Mouse (Mus musculus): ENCODE measurements at regions not wholly inside any gene's neighbourhood (a gene's known extent, or its start where the extent isn't known, plus 50 kb on each side); places are given as distances from the start of the nearest gene placed in this dataset.

GRCm38 (mm10) chr7:37908618-37909130, 114.7 kb downstream of the Uri1 start:
- DNase-seq (ENCODE audit: low spot score in 2 of 2): no peak

DNA sequence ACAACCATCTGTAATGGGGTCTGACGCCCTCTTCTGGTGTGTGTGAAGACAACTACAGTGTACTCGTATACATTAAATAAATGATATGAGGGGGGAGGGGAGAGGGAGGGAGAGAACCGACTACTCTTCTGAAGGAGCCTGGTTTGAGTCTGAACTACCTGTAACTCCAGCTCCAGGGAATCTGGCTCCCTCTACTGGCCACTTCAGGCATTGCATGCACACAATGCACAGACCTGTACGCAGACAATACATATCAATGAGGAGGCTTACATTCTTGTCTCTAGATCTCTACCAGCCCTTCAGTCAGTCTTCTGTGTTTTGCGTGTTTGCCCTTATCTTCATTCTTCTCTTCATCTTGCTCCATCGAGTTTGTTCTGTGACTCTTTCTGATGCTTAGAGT, 120.4 kb upstream of the Zfp536 start:
- no peak for DNase-seq (ENCODE audit: low spot score in 2 of 2)

- peak; percentile 2 to 11 for DNase-seq (ENCODE audit: low spot score in 2 of 2)
Measured at GRCm38 (mm10) chr7:37874382-37874781, 100.9 kb upstream of the Zfp536 start.

DNA sequence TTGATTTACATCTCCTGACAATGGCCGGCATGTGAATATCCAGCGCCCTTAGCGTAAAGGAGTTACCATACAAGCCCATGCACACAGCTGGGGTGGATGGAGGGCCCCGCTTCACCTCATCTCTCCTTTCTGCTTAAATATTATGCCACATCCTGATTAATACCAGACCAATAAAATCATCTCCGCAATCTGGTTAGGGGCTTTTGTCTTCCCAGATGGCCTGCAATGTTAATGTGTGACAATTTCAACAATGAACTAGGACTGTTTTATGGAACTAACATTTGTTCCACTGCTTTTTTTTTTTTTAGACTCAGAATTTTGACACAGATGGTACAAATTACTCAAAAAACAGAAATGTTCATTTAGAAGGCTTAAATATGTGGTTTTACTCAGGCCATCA, 97.5 kb upstream of the Zfp536 start:
- DNase-seq (ENCODE audit: low spot score in 2 of 2): no peak

DNA sequence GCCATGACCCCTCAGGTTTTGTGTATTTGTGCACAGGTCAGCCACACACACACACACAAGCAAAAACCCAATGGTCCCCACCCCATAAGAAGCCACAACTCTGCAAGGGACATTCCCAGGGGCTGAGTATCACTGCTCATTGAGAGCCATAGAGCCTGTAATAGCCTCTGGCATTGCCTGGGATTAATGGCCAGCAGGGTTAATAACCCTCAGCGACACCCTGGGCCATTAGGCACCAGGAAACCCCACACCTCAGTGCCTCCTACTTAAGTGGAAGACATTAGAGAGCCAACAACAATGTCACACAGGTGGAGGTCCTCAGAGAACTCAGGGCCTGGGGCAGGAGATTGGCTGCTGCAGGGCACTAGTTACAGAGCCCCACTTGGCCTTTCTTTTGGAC, 93.0 kb upstream of the Zfp536 start:
- no peak for DNase-seq (ENCODE audit: low spot score in 2 of 2)

- DNase-seq (ENCODE audit: low spot score in 2 of 2): no peak
Measured at GRCm38 (mm10) chr7:37851471-37851870, 78.0 kb upstream of the Zfp536 start.

DNA sequence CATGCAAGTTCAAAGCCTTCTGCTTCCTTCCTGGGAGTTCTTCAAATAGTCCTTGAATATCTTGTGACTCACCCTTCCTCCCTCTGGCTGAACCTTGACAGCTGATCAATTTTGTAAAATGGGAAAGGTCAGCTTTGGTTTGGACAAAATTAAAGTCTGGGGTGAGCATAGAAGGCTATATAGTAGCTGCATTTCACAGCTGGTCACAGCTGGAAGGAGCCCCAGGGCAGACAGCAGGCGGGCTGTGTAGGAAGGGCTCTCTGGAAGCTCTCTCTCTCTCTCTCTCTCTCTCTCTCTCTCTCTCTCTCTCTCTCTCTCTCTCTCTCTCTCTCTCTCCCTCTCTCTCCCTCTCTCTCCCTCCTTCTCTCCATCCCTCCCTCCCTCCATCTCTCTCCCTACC, 71.8 kb upstream of the Zfp536 start:
- no peak for DNase-seq (ENCODE audit: low spot score in 2 of 2)

DNA sequence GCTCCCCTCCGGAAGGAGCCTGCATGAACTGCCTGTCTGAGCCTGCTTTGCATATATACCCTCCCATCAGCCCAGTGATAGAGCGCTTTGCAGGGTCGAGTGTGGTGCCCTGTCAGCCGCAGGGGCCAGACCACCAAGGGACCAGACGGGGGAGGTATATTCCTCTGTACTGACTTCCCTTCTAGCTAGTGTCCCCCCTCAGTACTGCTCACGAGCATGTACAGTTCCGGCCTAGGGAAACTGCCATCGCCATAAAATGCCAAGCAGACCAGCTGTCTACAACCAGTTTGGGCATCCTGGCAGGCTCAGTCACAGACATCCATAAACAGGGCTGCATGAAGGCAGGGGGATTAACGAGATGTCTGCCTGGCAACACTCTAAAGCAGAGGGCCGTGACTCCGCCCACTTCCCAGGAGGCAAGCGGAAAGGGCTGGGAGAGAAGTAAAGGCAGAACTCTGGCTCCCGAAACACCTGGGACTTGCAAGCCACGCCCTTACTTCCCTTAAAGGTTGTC, 68.6 kb upstream of the Zfp536 start:
- DNase-seq (ENCODE audit: low spot score in 2 of 2): no peak

DNA sequence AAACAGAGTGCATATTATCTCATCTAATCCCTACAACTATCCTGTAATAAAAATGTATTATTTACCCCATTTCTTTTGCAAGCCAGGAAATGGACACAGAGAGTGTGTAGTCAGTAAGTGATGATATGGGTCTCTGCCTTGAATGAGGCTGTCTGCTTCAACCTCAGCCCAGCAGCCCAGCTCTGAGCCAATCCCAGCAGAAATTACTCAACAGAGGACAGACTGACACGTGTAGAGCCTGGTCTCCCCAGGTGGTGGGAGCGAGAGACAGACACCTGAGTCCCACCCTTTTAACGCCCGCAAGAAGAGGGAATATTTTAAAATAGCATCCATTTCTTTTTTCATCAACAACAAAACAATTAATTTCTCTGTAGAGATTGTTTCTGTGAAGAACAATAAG, 68.1 kb upstream of the Zfp536 start:
- DNase-seq (ENCODE audit: low spot score in 2 of 2): no peak

GRCm38 (mm10) chr7:37837883-37838282, 64.4 kb upstream of the Zfp536 start:
- DNase-seq (ENCODE audit: low spot score in 2 of 2): no peak

GRCm38 (mm10) chr7:37837372-37837771, 63.9 kb upstream of the Zfp536 start:
- no peak for DNase-seq (ENCODE audit: low spot score in 2 of 2)

DNA sequence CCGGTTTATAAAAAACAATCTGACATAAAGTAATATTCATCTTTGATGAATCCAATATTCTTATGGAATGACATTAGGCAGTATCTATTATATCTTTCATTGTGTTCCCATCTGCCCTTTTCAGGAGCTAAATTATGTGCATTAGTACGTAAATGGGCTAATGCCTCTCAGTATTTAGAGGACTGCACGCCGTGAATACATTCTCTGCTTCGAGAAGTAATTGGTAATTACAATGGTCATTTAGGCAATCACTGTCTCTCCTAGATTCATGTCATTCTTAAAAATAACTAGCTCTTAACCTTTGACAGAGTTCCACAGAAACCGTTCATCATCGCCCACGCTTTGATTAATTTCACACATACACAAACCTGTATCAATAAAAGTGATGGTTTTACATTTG, 60.0 kb upstream of the Zfp536 start:
- DNase-seq (ENCODE audit: low spot score in 2 of 2): no peak

- DNase-seq (ENCODE audit: low spot score in 2 of 2): no peak
Measured at GRCm38 (mm10) chr7:37832322-37832721, 58.9 kb upstream of the Zfp536 start.

- DNase-seq (ENCODE audit: low spot score in 2 of 2): no peak
Measured at GRCm38 (mm10) chr7:37825766-37826165, 52.3 kb upstream of the Zfp536 start.
